Mouse (Mus musculus) granulocyte monocyte progenitor cell, adult 5-6 weeks (primary cell): Measurements from ENCODE around the gene Smpd2. TPM values are rescaled to one million over a fixed set of nuclear protein-coding genes. Genes with fewer than 3 reads are reported as not detected.
A peak's percentile ranks its signal among the peaks of the same experiment; 100 is the strongest.

Source experiments
- ATAC-seq: replicated peaks from 2 replicates; pipeline ENCODE4 v1.8.0; 2016; ENCODE audit warnings: mild to moderate bottlenecking, moderate TSS enrichment, inconsistent platforms; ENCODE audit not compliant: poor library complexity, severe bottlenecking
- total RNA-seq, 2 experiments: library from RNA; stranded (forward) in 1 of 2; stranded (reverse) in 1 of 2; fragments of 200-712, 200-1000 nt in 1 of 2; fragments of >200 nt in 1 of 2; fragmentation: Nextera tagmentation in 1 of 2; gene quantifications; 2 replicates each; pipeline ENCODE4 v1.2.3; 2014 to 2017

Smpd2 gene
- total RNA-seq, 2 experiments from 2014 or later = 13.0 to 23.0 TPM

DNA sequence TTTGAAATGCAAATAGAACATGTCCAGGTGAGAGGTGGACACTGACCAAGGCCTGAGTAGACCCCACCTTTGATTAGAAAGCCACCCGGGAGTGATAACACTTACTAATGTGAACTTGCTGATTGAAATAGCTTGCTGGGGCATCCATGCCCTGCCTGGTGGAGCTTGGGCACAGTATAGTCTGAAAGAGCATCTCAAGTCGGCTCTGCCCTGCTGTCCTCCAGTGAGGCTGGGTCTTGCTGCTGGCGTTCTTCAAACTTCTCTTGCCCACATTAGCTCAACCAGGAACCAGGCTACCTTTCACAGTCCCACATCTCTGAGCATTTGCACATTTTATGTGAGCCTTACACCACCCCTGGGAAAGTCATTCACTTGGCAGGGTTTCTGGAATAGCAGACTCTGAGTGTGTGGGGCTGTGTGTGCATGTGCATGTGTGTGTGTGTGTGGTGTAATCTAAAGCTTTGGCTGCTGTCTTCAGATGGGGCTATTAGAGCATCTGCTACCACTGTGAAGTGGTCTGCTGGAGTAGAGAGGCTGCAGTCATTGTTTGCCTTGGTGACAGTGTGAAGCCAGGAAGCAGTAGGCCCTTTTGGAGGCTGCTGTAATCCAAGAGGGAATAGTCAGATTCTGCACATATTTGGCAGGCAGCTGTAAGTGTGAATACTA, 29.0 kb downstream of the Smpd2 start:
- ATAC-seq = no peak

DNA sequence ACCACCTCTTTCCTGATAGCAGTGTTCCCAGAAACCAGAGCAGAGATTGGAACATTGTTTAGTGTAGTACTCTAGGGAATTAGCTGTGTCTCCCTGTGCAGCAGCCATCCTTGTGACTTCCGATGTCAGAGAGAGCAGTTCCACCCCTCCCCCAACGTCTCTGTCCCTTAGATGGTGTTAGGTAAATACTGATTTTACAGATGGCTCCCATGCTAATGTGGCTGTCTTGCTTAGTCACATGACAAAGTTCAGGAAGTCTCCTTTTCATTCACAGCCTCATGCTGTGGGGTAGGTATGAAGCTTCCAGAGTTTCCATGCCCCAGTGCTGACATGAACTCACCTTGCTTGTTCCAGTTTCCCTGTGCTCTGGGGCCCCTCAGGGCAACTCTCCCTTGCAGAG, 29.7 kb downstream of the Smpd2 start:
- ATAC-seq = no peak

DNA sequence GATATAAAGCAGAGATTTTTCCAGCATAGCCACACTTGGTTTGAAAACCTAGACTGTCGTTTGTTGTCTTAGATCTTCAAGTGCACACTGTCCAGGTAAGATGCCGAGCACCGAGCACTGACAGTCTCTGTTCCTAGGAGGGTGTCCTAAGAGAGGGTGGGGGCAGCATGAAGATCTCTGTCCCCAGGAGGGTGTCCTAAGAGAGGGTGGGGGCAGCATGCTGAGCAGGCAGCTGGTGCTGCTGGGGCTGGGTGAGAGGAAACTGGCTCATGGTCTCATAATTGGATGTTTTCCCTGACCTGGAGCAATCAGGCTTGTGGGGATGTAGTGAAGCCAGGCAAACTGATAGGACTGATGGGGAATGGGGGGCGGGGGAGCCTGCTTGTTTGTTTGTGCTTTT, 30.2 kb downstream of the Smpd2 start:
- ATAC-seq = no peak

DNA sequence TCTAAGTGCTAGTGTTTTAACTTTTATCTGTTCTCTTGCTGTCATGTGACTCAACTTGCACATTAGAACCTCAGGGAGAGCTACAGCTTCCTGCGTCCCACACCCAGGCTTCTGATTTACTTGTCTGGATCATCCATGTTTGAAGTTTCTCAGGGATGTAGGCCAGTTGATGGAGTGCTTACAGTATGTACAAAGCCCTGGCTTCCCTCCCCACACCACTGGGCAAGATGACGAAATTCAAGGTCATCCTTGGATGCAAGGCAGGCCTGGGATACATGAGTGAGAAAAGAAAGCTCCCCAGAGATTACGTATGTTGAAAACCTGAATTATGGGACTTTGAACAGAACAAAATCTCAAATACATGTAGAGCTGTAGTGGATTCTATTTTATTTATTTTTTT, 37.4 kb downstream of the Smpd2 start:
- no peak for ATAC-seq

DNA sequence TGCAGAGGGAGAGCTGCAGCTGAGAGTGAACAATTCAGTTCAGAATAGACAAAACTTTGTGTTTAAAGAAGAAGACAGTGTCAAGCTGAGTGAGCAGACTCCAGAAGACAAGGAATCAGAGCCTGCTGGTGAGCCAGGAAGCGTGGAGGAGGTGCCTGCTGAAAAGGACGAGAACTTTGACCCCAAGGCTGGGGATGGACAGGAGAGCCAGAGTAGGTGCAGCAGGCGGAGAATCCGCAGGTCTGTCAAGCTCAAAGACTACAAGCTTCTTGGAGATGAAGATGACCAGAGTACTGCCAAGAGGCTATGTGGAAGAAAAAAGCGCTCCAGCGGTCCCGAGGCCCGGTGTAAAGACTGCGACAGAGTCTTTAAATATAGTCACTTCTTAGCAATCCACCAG, 38.5 kb downstream of the Smpd2 start:
- no peak for ATAC-seq

DNA sequence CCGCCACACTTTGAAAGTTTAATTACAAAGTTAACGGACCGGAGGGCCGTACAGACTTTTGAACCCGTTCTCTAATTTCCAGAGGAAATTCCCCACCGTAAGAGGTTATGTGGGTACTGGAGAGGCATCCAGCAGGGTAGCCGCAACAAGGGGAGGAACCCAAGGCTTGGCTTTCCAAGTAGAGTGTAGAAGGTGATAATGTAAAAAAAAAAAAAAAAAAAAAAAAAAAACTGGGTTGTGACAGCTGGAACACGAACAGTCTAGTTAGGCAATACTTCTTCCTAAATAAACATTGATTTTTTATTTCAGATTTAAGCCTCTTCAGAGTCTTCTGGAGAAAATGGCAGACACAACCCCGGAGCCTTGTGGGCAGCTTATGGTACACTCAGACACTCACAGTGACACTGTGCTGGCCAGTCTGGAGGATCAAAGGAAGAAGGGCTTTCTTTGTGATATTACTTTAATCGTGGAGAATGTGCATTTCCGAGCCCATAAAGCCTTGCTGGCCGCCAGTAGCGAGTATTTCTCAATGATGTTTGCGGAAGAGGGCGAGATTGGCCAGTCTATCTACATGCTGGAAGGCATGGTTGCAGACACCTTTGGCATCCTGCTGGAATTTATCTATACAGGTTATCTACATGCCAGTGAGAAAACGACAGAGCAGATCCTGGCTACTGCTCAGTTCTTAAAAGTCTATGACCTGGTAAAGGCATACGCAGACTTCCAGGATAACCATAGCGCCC, 39.2 kb downstream of the Smpd2 start:
- no peak for ATAC-seq

DNA sequence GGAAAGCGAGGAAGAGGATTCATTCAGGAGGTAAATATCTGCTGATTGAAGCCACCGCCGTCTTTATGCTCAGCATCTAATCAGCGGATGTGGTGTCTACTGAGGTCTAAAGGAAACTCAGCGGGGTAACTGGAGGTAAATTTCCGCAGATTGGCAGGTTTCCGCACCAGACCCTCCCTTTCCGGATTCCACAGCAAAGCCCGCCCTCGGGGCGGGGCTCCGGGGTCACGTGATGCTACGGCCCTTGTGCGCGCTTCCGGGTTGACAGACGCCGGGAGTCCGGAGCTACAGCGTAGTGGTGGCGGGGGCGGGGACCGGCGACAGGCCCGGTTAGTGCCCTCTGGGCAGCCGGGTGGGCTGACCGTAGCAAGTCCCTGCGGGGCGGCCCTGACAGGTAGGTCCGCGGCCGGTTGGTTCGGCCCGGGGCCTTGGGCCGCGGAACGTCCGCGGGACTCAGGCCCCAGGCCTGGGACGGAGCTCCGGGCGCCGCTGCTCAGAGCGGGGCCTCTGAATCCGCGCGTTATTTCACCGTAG, 40.0 kb downstream of the Smpd2 start, which contains the start of gene Zbtb24:
Gene Zbtb24 (plus strand): TSS at position 247 of the 534 bp plus-strand sequence.
- ATAC-seq = peak; percentile 94

DNA sequence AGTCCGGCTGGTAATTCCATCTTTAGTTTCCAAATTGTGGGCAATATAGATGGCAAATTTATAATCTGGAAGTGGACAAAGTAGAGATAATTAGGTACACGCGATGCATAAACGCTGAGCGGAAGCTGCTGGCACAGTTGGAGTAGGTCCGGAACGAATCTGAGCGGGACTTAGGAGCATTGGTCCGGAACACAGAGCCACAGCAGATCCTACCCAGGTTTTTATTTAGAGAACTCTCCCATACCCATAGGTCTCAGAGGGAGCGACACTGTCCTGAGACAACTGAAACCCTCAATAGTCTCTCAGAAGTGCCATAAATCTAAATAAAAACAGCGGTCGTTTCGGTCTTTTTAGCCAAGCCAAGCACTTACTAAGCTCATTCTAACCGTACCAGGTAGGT, 40.5 kb downstream of the Smpd2 start:
- peak; percentile 36; the same call in 1 of the 2 replicates for ATAC-seq

DNA sequence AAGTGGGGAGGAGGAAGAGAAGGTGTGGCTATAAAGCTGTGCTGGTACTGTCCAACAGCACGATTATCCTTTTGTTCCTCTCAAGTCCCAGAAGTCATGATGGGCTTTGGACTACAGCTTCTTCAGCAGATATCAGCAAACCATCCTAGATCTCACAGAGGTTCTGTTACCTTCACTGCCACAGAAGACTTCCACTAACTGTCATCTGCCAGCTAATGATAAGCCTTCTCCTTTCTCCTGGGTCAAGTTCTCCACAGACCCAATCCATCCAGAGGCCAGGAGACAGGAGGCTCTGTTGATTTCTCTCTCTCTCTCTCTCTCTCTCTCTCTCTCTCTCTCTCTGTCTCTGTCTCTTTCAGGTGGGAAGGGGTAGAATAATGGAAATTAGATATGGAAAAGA, 42.0 kb downstream of the Smpd2 start:
- no peak for ATAC-seq

Other genes with a start within 250 kb of the Smpd2 start
- gene Fig4, start 187.1 kb downstream of the Smpd2 start, total RNA-seq (2014; fragmentation: Nextera tagmentation) = 25.2 and 28.1 TPM in 2 replicates
- 34.8 and 48.5 TPM in 2 replicates for gene Fig4, start 187.1 kb downstream of the Smpd2 start, total RNA-seq (2017)
- gene Ak9, start 186.4 kb downstream of the Smpd2 start, total RNA-seq (2014; fragmentation: Nextera tagmentation) = not detected in 2 replicates
- gene Ak9, start 186.4 kb downstream of the Smpd2 start, total RNA-seq (2017) = not detected in 2 replicates
- gene Zbtb24, start 40.0 kb downstream of the Smpd2 start, total RNA-seq (2014; fragmentation: Nextera tagmentation) = 11.4 and 14.1 TPM in 2 replicates
- 17.2 and 18.1 TPM in 2 replicates for gene Zbtb24, start 40.0 kb downstream of the Smpd2 start, total RNA-seq (2017)
- gene Mical1, start 14.1 kb downstream of the Smpd2 start, total RNA-seq (2014; fragmentation: Nextera tagmentation) = 74.8 and 105 TPM in 2 replicates
- gene Mical1, start 14.1 kb downstream of the Smpd2 start, total RNA-seq (2017) = 32.2 and 49.3 TPM in 2 replicates
- not detected in 2 replicates for gene Ppil6, start 70 bp upstream of the Smpd2 start, total RNA-seq (2014; fragmentation: Nextera tagmentation)
- not detected in 2 replicates for gene Ppil6, start 70 bp upstream of the Smpd2 start, total RNA-seq (2017)
- gene Cd164, start 29.0 kb upstream of the Smpd2 start, total RNA-seq (2014; fragmentation: Nextera tagmentation) = 140 and 168 TPM in 2 replicates
- gene Cd164, start 29.0 kb upstream of the Smpd2 start, total RNA-seq (2017) = 169 and 206 TPM in 2 replicates
- gene Ccdc162, start 226.3 kb upstream of the Smpd2 start, total RNA-seq (2014; fragmentation: Nextera tagmentation) = 9.7 TPM in 1 of 2 replicates, not detected in the other
- 0.05 and 0.56 TPM in 2 replicates for gene Ccdc162, start 226.3 kb upstream of the Smpd2 start, total RNA-seq (2017)